Mouse (Mus musculus) cerebellum, adult 2 months (tissue): ENCODE data around the gene Pabpn1l.

Experiments
- CTCF ChIP-seq: fragments of 200-500 bp; IDR thresholded peaks from 2 replicates; pipeline ENCODE4 v1.5.1; 2011; ENCODE audit warnings: low read depth, mild to moderate bottlenecking, control low read depth, low read length, moderate library complexity, borderline replicate concordance; ENCODE audit not compliant: insufficient read depth
- POLR2A ChIP-seq: fragments of 200-500 bp; IDR thresholded peaks from 2 replicates; pipeline ENCODE4 v1.6.1; 2011; ENCODE audit warnings: low read length, control low read depth, borderline replicate concordance; ENCODE audit not compliant: insufficient read depth

GRCm38 (mm10) chr8:122630696-122631095, 8.2 kb upstream of the Pabpn1l start:
- TF ChIP-seq CTCF = no peak
- TF ChIP-seq POLR2A = no peak
